Mouse (Mus musculus) c-Kit-positive CD71-positive TER-119-positive erythroid progenitor cells, embryonic 14.5 days (primary cell): ENCODE results near the gene Gcgr.
"Not testable (repeated sequence)": the region's sequence is repeated elsewhere in the genome, so short reads cannot be mapped to it uniquely, and the experiment has no call there.

Source experiments
- DNase-seq: peaks from one replicate; pipeline ENCODE4 v3.0.0-alpha.2; 2013; ENCODE audit warnings: low spot score

The Gcgr gene

DNA sequence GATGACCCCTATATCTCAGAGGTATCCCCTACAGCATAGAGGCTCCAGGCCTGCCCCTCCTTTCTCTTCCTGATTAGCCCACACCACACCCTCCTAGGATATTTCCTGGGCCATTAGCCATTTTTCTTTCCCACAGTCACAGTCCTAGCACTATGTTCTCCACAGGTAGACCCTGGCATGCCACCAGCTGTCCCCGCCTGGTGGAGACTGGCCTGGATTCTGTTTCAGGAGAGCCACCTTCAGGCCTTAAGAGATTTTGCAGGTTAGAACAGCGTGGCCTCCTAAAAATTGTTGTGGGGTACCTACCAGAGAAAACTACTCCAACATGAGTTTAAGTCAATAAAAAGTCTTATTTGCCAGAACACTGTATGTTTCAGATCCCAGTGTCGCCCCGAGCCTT, 23.6 kb upstream of the Gcgr start:
- no peak for DNase-seq

DNA sequence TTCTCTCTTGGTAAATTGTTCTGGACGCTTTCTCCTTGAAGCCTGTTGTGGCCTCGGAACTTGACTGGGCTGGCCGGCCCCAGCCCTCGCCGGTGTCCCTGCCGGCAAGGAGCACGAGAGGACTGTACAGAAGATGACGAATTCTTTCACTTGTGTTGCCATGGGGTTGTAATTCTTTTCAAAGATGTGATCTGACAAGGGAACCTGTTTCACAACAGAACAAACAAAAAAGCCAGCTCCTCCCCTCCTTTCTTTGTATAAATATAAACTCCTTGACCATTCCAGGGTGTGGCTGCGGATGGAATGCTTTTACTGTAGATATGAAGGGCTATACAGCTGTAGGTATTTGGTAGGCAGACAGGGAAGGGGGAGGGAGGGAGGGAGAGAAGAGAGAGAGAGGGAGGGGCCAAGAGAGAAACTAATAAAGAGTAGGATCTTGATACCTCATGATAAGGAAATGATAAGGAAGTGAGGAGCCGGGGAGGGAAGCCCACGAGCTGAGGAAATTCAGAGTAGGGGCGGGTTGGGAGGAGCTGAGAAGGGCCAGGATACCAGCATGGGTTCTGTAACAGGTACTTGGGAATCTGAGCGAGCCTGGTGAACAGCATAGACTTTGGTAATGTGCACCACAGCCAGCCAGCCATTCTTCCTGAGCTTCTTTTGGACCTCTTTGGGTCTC, 22.7 kb upstream of the Gcgr start:
- no peak for DNase-seq

DNA sequence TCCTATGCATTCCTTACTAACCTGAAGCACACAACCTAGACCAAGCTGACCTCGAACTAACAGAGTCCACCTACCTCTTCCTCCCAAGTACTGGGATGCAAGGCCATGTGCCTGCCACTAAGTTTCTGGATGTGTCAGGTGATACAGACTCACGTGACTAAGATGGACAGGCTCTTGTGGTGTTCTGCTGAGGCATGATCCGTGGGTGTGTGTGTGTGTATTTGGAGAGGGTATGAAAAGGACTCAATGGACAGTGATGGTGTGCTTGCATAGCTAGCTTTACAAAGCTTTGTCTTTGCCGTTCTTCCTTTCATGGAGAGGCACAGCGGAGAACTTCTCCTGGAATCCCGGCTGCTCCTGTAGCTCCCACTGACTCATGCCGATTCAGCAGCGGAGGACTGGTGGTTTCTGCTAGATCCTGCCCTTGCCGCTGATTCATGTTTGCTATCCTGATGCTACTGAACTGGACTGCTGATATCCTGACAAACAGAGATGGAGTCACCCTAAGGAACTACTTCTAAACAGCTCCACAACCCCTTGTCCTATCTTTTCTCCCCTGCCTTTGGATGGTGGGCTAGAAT, 22.1 kb upstream of the Gcgr start:
- no peak for DNase-seq

DNA sequence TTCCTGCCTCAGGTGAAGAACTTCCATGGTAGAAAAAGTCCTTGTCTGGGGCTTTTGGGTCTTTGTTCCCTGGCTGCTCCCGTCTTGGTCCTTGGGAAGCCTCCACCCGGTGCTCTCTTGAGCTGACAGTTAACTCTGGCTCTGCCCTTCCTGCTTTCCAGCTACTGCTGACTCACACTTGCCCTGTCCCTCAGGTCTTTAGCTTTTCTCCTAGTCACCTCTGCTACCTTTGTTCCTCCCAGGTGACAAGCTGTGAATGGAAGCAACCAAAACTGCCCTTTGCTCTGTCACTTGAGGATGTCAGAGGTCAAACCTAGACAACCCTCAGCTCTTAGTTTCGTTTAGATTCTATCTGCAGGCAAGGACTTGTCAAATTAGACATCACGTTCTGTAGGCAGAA, 20.6 kb upstream of the Gcgr start:
- DNase-seq: no peak

DNA sequence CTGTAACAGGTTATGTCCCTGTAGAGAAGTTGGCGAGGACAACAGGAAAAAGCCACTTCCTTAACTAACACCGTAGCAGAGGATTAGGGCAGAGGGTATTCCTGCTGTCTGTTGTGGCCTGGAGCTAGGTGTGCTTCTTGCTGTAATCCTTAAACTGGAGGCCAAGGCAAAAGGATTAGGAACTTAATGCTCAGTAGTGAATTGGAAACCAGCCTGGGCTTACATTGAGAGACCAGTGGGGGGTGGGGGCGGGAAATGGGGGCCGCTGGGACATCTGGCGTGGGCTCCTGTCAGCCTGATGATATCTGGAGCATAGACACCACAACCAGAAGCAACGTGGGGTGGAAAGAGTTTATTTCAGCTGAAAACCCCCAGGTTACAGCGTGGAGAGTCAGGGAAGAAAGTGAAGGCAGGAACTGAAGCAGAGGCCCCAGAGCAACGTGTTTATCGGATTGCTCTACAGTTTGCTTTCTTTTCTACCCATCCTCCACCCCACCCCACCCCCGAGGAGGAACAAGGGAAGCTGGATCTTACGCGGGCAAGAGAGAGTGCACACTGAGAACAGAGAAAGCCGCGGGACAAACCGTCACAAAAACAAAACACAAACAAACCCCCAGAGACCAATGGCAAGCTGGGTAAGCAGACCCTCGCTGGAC, 20.0 kb upstream of the Gcgr start:
- no peak for DNase-seq

DNA sequence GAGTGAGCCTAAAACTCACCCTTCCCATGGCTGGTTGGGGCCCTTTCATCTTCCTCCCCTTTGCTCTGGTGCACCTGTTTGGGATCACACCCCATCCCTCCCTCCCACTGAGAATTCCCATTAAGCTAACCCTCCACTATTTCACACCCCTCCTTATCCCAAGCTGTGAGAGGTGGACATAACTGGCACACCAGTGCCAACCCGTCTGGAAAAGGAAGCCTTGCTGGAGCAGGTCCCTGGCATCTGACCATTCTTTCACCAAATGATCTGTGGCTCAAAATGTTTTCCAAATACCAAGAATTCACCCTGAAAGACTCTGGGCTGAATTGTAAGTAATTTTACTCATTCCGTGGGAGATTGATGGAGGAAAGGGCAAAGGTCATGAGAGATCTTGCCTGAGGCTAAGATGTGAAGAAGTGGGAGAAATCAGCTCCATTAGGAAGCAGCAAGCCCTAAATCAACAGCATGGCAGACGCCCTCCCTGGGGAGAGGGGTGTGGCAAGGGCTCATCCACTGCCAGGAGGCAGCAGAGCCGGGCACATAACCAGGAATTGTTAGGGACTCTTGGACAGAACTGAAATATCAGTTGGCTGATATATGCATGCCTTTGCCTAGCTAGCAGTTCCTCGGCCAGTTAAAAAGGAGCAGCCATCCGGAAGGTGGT, 17.6 kb upstream of the Gcgr start:
- no peak for DNase-seq

DNA sequence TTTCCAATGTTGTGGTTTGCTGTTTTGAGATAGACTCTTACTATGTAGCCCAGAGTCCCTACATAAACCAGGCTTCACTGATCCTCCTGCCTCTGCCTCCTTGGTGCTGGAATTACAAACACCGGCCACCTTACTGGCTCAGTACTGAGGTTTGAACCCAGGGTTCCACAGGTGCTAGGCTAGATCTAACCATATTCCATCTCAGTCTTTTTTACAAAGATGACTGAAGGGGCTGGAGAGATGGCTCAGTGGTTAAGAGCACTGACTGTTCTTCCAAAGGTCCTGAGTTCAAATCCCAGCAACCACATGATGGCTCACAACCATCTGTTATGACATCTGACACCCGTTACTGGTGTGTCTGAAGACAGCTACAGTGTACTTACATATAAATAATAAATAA, 16.2 kb upstream of the Gcgr start:
- not testable (repeated sequence) for DNase-seq

DNA sequence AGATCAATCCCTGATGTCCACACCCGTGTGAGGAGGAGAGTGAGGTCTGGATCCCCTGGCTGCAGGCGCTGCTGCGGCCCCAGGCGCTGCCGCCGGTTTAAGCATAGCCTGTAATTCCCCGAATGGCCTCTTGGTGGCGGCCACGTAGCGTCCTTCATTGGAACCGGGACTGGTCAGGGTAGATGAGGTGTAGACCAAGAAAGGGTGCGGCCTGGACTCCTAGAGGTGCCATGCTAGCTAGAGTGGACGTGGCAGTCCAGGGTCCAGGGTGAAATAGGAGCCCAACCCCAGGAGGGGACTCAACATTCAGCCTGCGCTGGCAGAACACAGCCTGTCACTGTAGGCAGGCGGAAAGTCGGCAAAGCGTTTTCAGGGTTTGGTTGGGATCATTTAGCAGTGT, 14.9 kb upstream of the Gcgr start:
- peak; percentile 73 for DNase-seq

DNA sequence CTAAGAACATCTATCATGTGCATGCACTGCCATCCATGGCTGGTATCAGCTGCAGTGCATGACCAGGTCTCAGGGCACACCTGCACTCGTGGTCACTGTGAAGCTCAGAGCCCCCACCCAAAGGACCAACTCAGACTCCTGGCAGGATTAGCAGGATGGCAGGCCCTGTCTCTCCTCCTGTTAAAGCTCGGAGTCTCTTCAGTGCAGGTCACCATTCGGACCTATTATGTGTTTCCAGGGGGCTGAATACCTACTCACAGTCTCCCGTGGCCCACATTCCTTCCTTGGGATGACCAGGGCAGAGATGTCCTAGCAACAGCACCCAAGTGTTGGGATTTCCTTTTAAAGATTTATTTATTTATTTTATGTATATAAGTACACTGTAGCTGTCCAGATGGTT, 13.4 kb upstream of the Gcgr start:
- DNase-seq: no peak

DNA sequence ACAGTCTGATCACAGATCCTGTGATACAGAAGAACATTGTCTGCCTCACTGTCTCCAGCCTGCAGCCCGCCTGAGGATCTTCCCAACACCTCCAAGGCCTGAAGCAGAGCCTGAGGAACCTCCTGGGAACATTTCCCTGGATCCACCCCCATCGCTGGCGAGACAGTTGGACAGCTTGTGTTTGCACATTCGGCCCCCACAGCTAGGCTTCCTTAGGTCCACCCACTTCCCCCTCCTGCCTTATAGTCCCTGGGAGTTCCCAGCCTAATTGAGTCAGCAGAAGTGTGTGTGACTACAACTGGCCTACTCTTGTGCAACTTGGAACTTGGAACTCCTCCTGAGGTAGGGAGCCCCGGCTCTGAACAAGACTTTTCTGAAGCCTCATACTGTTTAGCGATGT, 12.5 kb upstream of the Gcgr start:
- DNase-seq: no peak

DNA sequence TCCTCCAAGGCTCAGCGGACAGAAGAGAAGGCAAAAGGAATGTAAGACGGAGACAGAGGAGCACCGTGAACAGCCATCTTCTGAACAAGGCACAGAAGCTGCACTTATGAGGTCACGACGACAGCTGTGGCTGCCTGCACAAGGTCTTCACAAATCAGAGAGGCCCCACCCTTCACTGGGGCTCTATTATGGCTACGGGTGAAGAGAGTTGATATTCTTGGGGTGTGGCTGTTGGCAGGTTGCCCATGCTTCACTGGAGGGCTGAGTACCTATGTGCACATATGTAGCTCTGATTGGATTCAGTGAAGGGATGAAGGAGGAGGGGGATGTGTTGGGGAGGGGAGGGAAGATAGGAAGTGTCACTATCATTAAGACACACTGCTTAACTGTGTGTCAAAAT, 11.9 kb upstream of the Gcgr start:
- DNase-seq: peak; percentile 73

DNA sequence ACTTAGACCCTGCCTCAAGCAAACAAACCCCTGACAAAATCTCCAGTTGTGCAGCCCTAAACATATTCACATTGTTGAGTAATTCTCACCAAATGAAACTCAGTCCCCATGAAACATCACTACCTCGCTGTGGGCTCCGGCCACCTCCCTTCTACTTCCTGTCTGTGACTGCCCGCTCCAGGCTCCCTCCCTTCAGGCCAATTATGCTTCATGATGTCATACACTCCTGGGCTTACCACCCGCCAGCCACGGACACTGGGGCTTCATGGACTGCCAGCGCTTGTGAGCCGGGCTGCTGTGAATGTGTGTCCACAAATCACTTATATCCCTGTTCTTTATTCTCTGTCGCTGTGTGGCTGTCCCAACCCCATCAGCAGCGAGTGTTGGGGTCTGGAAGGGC, 10.8 kb upstream of the Gcgr start:
- DNase-seq: no peak

DNA sequence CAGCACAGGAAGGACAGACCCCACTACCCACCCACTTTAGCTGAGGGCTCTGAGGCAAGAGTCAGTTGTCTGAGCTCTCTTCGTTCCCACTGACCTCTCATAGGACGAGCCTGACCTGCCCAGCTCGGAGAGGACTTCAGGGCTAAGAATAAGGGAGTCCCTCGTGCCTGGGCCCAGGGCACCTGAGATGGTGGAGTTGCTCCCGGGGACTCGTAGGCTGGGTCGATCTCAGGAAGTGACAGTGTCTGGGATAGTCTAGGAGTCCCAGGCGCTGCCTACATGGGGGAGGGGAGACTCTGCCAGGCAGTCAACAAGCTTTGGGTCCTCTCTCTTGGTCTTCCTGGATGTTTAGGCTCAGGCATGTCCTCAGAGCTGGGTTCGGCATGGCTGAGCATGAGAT, 10.0 kb upstream of the Gcgr start:
- DNase-seq: no peak

DNA sequence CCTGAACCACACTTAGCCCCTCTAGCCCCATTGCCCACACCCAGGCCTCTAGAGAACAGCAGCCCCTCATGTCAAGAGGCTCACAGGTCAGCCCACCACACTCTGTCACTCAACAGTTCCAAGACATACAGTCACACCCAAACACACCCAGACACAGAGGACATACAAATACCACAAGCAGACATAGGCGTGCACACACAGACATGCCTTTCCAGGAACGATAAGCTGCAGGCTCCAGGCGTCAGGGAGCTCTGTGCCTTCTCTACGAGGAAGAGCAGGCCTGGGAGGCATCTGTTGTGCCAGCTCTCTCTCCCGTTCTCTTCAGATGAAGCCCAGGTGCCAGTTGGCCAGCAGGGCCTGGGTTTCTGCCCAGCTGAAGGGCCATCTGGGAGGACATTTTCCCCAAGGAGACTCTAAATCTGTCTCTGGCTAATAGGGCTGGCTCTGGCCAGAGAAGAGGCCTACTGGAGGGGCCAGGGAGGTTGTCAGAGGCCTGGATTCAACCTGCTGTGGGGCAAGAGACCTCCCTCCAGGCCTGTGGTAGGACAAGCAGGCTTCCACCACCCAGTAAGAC, 9.4 kb upstream of the Gcgr start:
- DNase-seq: peak; percentile 50

DNA sequence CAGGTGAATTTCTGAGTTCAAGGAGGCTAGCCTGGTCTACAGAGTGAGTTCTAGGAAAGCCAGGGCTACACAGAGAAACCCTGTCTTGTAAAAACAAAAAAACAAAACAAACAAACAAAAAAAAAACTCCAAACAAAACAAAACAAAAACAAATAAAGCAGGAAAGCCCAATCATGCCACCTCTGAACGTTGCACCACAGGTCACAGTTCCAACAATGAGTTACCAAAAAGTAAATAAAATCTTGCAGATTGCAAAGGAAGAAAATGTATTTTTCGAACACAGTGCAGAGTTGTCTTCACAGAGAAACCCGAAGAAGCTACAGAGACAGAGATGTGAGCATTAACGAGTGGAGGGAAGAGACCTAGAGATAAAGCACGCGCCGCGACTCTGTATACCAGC, 7.9 kb upstream of the Gcgr start:
- DNase-seq: no peak

DNA sequence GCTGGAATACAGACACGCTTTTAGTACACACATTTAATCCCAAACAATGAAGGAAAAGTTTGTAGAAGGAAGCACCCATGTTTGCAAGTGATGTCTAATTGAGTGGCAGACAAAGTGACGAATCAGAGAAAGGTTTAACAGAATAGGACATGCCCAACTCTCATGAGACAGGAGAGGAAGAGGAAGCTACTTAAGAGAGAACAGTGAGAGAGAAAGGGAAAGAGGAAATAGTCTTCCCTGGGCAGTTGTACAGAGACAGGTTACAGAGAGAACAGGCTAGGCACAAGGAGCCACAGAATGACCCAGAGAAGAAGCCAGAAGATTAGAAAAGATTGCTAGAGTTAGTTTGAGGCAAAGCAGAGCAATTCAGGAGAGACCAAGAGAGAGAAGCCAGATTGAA, 4.5 kb upstream of the Gcgr start:
- no peak for DNase-seq

DNA sequence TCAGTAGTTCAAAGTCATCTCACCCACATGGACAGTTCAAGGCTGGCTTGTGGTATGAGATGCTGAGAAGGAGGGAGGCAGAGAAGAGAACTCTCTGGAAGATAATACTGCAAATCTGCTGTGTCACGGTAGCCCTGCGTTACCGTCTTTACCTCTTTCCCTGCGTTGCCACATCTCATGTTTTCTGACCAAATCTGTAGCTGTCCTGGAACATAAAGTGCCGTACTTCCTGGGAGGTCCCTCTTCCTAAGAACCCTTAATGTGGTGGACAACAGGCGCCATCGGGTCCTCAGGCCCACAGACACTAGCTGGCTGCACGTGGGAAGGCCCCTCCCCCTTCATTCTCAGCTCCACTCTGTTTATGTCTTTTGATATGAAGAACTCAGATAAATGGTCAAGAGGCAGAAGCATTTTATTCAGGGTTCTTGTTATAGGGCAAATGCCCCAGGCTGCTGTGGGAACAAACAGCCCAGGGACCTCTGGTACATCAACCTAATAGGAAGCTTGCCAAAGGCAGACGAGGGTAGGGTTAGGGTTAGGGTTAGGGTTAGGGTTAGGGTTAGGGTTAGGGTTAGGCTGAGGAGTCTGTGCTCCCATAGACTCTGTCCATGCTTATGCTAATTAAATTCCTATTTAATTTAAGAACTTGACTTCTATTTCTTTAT, 2.7 kb upstream of the Gcgr start:
- no peak for DNase-seq

DNA sequence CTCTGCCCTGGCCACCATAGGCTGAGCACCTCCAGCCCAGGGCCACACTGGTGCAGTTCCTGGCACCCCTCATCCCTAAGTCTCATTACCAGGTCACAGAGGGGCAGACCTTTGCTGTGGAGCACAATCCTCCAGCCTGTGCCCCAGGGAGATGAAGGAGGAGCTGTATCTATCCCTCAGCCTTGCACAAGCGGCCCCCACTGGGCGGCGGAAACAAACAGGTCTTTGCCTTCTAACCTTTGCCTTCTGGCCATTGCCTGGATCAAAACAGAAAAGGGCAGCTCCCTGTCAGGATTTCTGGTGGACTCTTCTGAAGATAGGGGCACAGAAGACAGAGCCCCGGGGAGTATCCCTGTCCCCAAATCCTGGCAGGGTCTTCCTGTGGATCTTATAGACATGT, 1.6 kb upstream of the Gcgr start:
- DNase-seq: no peak

DNA sequence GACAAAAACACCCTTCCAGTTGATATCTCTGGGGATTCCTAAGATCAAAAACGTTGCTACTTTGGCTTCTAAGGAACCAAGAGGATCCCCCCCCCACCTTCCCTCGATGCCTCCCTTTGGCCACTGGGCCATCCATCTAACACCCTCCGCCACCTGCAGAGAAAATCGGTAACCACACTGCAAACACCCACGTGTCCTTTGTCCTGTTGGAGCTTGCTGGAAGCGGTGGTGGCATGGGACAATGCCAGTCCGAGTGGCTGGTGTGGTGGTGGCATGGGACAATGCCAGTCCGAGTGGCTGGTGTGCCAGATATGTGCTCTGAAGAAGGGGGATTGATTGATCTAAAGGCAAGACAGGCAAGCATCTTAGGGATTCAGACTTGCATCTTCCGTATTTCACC, 1.1 kb downstream of the Gcgr start:
- no peak for DNase-seq

DNA sequence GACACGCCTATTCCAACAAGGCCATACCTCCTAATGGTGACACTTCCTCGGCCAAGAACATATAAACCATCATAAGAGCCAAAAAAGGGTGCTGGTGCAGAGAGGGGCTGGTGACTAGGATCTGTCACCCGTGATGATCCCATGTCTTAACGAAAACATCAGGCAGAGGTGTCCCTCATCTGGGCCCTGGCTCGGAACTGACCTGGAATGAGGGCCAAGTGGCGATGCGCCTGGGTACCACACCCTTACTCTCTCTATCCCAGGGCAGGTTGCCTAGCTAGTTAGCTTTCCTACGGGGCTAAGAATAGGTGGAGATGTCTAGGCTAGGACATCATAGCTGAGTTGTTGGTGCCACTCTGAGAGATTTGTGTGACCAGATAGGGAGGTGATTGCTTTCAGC, 3.6 kb downstream of the Gcgr start:
- DNase-seq: no peak

DNA sequence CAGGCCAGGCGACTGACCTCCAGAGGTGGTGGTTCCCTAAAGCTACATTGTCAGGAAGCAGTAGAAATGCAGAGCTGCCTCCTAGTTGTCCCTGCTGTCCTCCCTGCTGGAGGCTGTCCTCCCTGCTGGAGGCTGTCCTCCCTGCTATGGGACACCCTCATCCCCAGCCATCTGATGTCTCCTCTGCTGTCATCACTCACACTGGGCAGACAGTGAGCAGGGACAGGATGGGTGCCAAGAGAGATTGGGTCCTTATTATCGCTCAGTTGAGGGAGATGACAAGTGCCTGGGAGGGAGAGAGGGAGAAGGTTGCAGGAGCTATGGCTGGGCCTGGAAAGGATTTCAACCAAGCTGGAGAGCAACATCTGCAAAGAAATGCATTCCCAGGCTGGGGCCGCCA, 4.6 kb downstream of the Gcgr start:
- DNase-seq: no peak

DNA sequence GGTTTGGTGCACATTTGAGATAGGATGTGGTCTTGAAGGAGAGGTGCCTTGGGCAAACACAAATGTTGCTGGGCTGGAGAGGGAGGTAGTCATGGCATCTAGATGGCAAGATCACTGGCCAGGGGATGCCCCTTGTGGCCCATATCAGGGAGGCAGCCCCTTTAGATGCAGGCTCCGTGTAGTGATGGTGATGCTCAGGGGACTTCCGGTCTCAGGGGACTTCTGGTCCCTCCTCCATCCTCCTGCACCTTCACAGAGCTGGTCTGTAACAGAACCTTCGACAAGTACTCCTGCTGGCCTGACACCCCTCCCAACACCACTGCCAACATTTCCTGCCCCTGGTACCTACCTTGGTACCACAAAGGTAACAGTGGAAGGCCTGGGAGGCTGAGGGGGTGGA, 5.3 kb downstream of the Gcgr start:
- no peak for DNase-seq

DNA sequence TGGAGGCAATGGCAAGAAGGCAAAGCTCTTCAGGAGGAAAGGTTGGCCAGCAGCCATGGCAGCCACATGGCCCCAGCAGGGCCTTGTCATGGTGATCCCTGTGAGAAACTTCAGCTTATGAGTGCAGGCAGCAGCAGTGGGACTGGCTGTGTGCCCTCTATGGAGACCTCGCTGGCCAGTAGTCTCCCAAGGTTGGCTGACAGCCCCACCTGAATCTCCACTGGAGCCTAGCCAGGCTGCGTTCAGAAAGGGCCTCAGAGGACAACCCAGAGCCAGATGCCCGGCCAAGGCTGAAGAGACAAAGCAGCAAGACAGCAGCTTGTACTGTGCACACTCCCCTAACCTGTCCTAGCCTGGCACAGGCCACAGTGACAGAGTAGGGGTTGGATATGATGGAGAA, 8.0 kb downstream of the Gcgr start:
- no peak for DNase-seq
